Mouse (Mus musculus) midbrain, postnatal 0 days (tissue): ENCODE data around the gene Cerk. TPM values are rescaled to one million over a fixed set of nuclear protein-coding genes. Genes with fewer than 3 reads are reported as not detected.
"Not testable (repeated sequence)": the region's sequence is repeated elsewhere in the genome, so short reads cannot be mapped to it uniquely, and the experiment has no call there.

Experiments
- ATAC-seq: fragments of 200-750 bp; cut with Nextera tagmentation; 2 replicates; pipeline ENCODE4 v1.8.0; 2017; ENCODE audit warnings: moderate number of reproducible peaks, mild to moderate bottlenecking, moderate TSS enrichment, moderate library complexity; ENCODE audit not compliant: low FRiP score
- DNase-seq: peaks from one replicate; pipeline ENCODE4 v3.0.0-alpha.2; 2015; ENCODE audit warnings: low spot score
- H3K27ac ChIP-seq: fragments of 300-500 bp; sonication (generic); 2 replicates; pipeline ENCODE4 v1.5.1; 2014; ENCODE audit warnings: low read depth, mild to moderate bottlenecking, low read length, mixed read lengths
- H3K27me3 ChIP-seq: fragments of 300-500 bp; sonication (generic); 2 replicates; pipeline ENCODE4 v1.6.1; 2014; ENCODE audit warnings: low read length, control low read depth, mixed read lengths; ENCODE audit not compliant: insufficient read depth
- H3K36me3 ChIP-seq: fragments of 300-500 bp; sonication (generic); 2 replicates; pipeline ENCODE4 v1.6.1; 2014; ENCODE audit warnings: low read length, control low read depth, mixed read lengths; ENCODE audit not compliant: insufficient read depth
- H3K4me1 ChIP-seq: fragments of 300-500 bp; sonication (generic); 2 replicates; pipeline ENCODE4 v1.6.1; 2014; ENCODE audit warnings: mild to moderate bottlenecking, control low read depth, antibody characterized with exemption, low read length, mixed read lengths; ENCODE audit not compliant: insufficient read depth
- H3K4me2 ChIP-seq: fragments of 300-500 bp; sonication (generic); 2 replicates; pipeline ENCODE4 v1.6.1; 2014; ENCODE audit warnings: low read depth, mild to moderate bottlenecking, low read length, mixed read lengths; ENCODE audit not compliant: poor library complexity, severe bottlenecking
- H3K4me3 ChIP-seq: fragments of 300-500 bp; sonication (generic); 2 replicates; pipeline ENCODE4 v1.5.1; 2014; ENCODE audit warnings: low read depth, mild to moderate bottlenecking, low read length, moderate library complexity
- H3K9ac ChIP-seq: fragments of 300-500 bp; sonication (generic); replicated peaks from 2 replicates; pipeline ENCODE4 v1.6.1; 2014; ENCODE audit warnings: mild to moderate bottlenecking, low read length, moderate library complexity, mixed read lengths; ENCODE audit not compliant: poor library complexity, severe bottlenecking
- H3K9me3 ChIP-seq: fragments of 300-500 bp; sonication (generic); 2 replicates; pipeline ENCODE4 v1.6.1; 2016; ENCODE audit warnings: low read length, control low read depth
- CTCF ChIP-seq: IDR thresholded peaks from 2 replicates; pipeline ENCODE4 v1.5.1; 2016; ENCODE audit warnings: antibody characterized with exemption, mild to moderate bottlenecking
- WGBS: fragments of 180-500 bp; shearing (Covaris S2); extraction: QIAGEN DNeasy Blood & Tissue Kit; methylation state at CpG from one replicate; pipeline ENCODE4 v1.1.7; 2014; 5-methylcytosine and 5-hydroxymethylcytosine counted together
- polyA plus RNA-seq: library from polyadenylated mRNA; unstranded; fragments of >200 nt; fragmentation: Nextera tagmentation; extraction: Ambion mirVana; gene quantifications from 2 replicates; pipeline ENCODE4 v1.2.1, GENCODE M21; 2015
- total RNA-seq: library from RNA; depleted of rRNA; stranded (reverse); fragments of >200 nt; gene quantifications from 2 replicates; pipeline ENCODE4 v1.2.3, GENCODE M21; 2014

Gene Cerk
- total and polyA plus RNA-seq, 2 experiments from 2014 or later: 21.6 to 37.0 TPM

- Histone ChIP-seq H3K9ac (no peak overlapping the region), H3K27me3 (no peaks in the 10 kb centered on the region), H3K27ac (no peak overlapping the region), H3K9me3 (no peaks in the 10 kb centered on the region), H3K4me1 (peaks cover 3% of the 10 kb centered on the region; the same call in 1 of the 2 replicates), H3K4me3 (no peak overlapping the region), H3K4me2 (no peak overlapping the region), H3K36me3 (peaks cover 10% of the 10 kb centered on the region; the same call in 1 of the 2 replicates)
- ATAC-seq (no peak), DNase-seq (no peak)
- TF ChIP-seq CTCF: no peak
- WGBS: 51% methylated on average over 6 of the region's 6 CpGs
These were observed 80.2 kb downstream of the Cerk start for GRCm38 (mm10) chr15:86105751-86106150.

GRCm38 (mm10) chr15:86105345-86105697 lies 80.6 kb downstream of the Cerk start:
- Histone ChIP-seq H3K36me3 (peaks cover 12% of the 10 kb centered on the region; the same call in 1 of the 2 replicates), H3K27ac (no peak overlapping the region), H3K4me2 (no peak overlapping the region), H3K27me3 (no peaks in the 10 kb centered on the region), H3K9me3 (no peaks in the 10 kb centered on the region), H3K4me3 (no peak overlapping the region), H3K4me1 (peaks cover under 1% of the 10 kb centered on the region; the same call in 1 of the 2 replicates), H3K9ac (no peak overlapping the region)
- no peak for DNase-seq
- no peak for TF ChIP-seq CTCF
- no peak for ATAC-seq
- 92% methylated on average over 7 of the region's 7 CpGs for WGBS

- no peak overlapping the region for H3K9ac ChIP-seq
- no peaks in the 10 kb centered on the region for H3K27me3 ChIP-seq
- no peak for TF ChIP-seq CTCF
- no peak overlapping the region for H3K4me3 ChIP-seq
- peaks cover 12% of the 10 kb centered on the region; the same call in 1 of the 2 replicates for H3K36me3 ChIP-seq
- ATAC-seq (no peak), DNase-seq (no peak)
- H3K27ac ChIP-seq: no peak overlapping the region
- WGBS: 95% methylated on average over 19 of the region's 19 CpGs
- no peaks in the 10 kb centered on the region for H3K9me3 ChIP-seq
- no peak overlapping the region for H3K4me2 ChIP-seq
- no peaks in the 10 kb centered on the region for H3K4me1 ChIP-seq
These were observed 81.3 kb downstream of the Cerk start for GRCm38 (mm10) chr15:86104401-86105344.

- H3K4me1 ChIP-seq: no peaks in the 10 kb centered on the region
- H3K4me2 ChIP-seq: no peak overlapping the region
- no peak for TF ChIP-seq CTCF
- no peaks in the 10 kb centered on the region for H3K27me3 ChIP-seq
- ATAC-seq (no peak), DNase-seq (no peak)
- no peak overlapping the region for H3K9ac ChIP-seq
- peaks cover 12% of the 10 kb centered on the region; the same call in 1 of the 2 replicates for H3K36me3 ChIP-seq
- 88% methylated on average over 15 of the region's 15 CpGs for WGBS
- no peaks in the 10 kb centered on the region for H3K9me3 ChIP-seq
- H3K27ac ChIP-seq: no peak overlapping the region
- no peak overlapping the region for H3K4me3 ChIP-seq
These were observed 83.6 kb downstream of the Cerk start for GRCm38 (mm10) chr15:86102308-86102707.

- Histone ChIP-seq H3K9me3 (no peaks in the 10 kb centered on the region), H3K9ac (no peak overlapping the region), H3K4me3 (no peak overlapping the region), H3K4me2 (no peak overlapping the region), H3K27me3 (no peaks in the 10 kb centered on the region), H3K27ac (no peak overlapping the region), H3K4me1 (no peaks in the 10 kb centered on the region), H3K36me3 (peaks cover 12% of the 10 kb centered on the region; the same call in 1 of the 2 replicates)
- DNase-seq (no peak), ATAC-seq (no peak)
- 77% methylated on average over 9 of the region's 9 CpGs for WGBS
- TF ChIP-seq CTCF: no peak
These were observed 84.4 kb downstream of the Cerk start for GRCm38 (mm10) chr15:86101585-86101984.

- H3K9me3 ChIP-seq: no peaks in the 10 kb centered on the region
- no peak for TF ChIP-seq CTCF
- ATAC-seq (no peak), DNase-seq (no peak)
- no peaks in the 10 kb centered on the region for H3K4me1 ChIP-seq
- 44% methylated on average over 2 of the region's 2 CpGs for WGBS
- no peak overlapping the region for H3K4me3 ChIP-seq
- no peaks in the 10 kb centered on the region for H3K27me3 ChIP-seq
- no peak overlapping the region for H3K9ac ChIP-seq
- H3K36me3 ChIP-seq: peaks cover 10% of the 10 kb centered on the region; the same call in 1 of the 2 replicates
- H3K4me2 ChIP-seq: no peak overlapping the region
- no peak overlapping the region for H3K27ac ChIP-seq
These were observed 88.1 kb downstream of the Cerk start for GRCm38 (mm10) chr15:86097871-86098270.

- H3K36me3 ChIP-seq: peaks cover 22% of the 10 kb centered on the region; the same call in 1 of the 2 replicates
- not testable (repeated sequence) for ATAC-seq
These were observed 89.3 kb downstream of the Cerk start for GRCm38 (mm10) chr15:86096604-86097020.

More at GRCm38 (mm10) chr15:86096604-86097020, 89.3 kb downstream of the Cerk start:
- not testable (repeated sequence) for DNase-seq, H3K4me3 ChIP-seq, H3K9ac ChIP-seq, H3K27me3 ChIP-seq, H3K4me1 ChIP-seq, H3K9me3 ChIP-seq, H3K27ac ChIP-seq, H3K4me2 ChIP-seq
- 93% methylated on average over 5 of the region's 5 CpGs for WGBS
